Mouse (Mus musculus) retina, postnatal 7 days (tissue): ENCODE results near the gene Tnr.

ENCODE experiments used
- DNase-seq: peaks from one replicate; pipeline ENCODE4 v3.0.0-alpha.2; 2012; ENCODE audit warnings: low read depth, low spot score

Tnr gene

GRCm38 (mm10) chr1:159566046-159566445 is 42.5 kb downstream of the Tnr start:
- no peak for DNase-seq

- DNase-seq, result no peak
Observed at GRCm38 (mm10) chr1:159567171-159567570, 43.6 kb downstream of the Tnr start.

- no peak for DNase-seq
Observed at GRCm38 (mm10) chr1:159570270-159570669, 46.7 kb downstream of the Tnr start.

GRCm38 (mm10) chr1:159570831-159571230 is 47.3 kb downstream of the Tnr start:
- DNase-seq, result no peak

- DNase-seq, result no peak
Observed at GRCm38 (mm10) chr1:159571951-159572350, 48.4 kb downstream of the Tnr start.

- no peak for DNase-seq
Observed at GRCm38 (mm10) chr1:159573116-159573515, 49.5 kb downstream of the Tnr start.

- DNase-seq, result no peak
Observed at GRCm38 (mm10) chr1:159574661-159575060, 51.1 kb downstream of the Tnr start.

- no peak for DNase-seq
Observed at GRCm38 (mm10) chr1:159576246-159576645, 52.7 kb downstream of the Tnr start.

- DNase-seq, result no peak
Observed at GRCm38 (mm10) chr1:159578391-159578790, 54.8 kb downstream of the Tnr start.

GRCm38 (mm10) chr1:159580335-159580921 is 56.9 kb downstream of the Tnr start:
- no peak for DNase-seq

- DNase-seq, result no peak
Observed at GRCm38 (mm10) chr1:159583877-159584276, 60.3 kb downstream of the Tnr start.

GRCm38 (mm10) chr1:159588741-159589140 is 65.2 kb downstream of the Tnr start:
- no peak for DNase-seq

- peak; percentile 16 for DNase-seq
Observed at GRCm38 (mm10) chr1:159594099-159595058, 70.8 kb downstream of the Tnr start.

- no peak for DNase-seq
Observed at GRCm38 (mm10) chr1:159595729-159596128, 72.2 kb downstream of the Tnr start.

GRCm38 (mm10) chr1:159596640-159597039 is 73.1 kb downstream of the Tnr start:
- no peak for DNase-seq

- no peak for DNase-seq
Observed at GRCm38 (mm10) chr1:159613561-159613960, 90.0 kb downstream of the Tnr start.

- no peak for DNase-seq
Observed at GRCm38 (mm10) chr1:159614062-159614601, 90.6 kb downstream of the Tnr start.

- DNase-seq, result no peak
Observed at GRCm38 (mm10) chr1:159614644-159615431, 91.3 kb downstream of the Tnr start.

- no peak for DNase-seq
Observed at GRCm38 (mm10) chr1:159615686-159616085, 92.1 kb downstream of the Tnr start.

- no peak for DNase-seq
Observed at GRCm38 (mm10) chr1:159619205-159619604, 95.6 kb downstream of the Tnr start.

- DNase-seq, result no peak
Observed at GRCm38 (mm10) chr1:159621321-159621720, 97.8 kb downstream of the Tnr start.

GRCm38 (mm10) chr1:159629119-159629518 is 105.5 kb downstream of the Tnr start:
- DNase-seq, result no peak
